Mouse (Mus musculus) T-helper 2 cell (primary cell): ENCODE results near the gene Kcnj14.

ENCODE experiments used
- in situ Hi-C: fragments of 300-600 bp; cut with MboI, MseI; formaldehyde crosslinking; loops from one replicate; pipeline ENCODE4 v1.15.1; 2025; ENCODE audit warnings: high pct_unique_total_duplicates

The Kcnj14 gene

GRCm38 (mm10) chr7:45824598-45824997 is at the start of gene Kcnj14:
Kcnj14 (minus strand) TSS chr7:45824782.
- in situ Hi-C loops, result no loop called here

- in situ Hi-C loops, result no loop called here
These were observed 48.7 kb upstream of the Kcnj14 start for GRCm38 (mm10) chr7:45873061-45873947.

- in situ Hi-C loops, result no loop called here
These were observed 48.0 kb upstream of the Kcnj14 start, which contains the start of gene Kdelr1 for GRCm38 (mm10) chr7:45872624-45873023. Kdelr1 (plus strand) TSS chr7:45872772.

GRCm38 (mm10) chr7:45870282-45871058 is 45.9 kb upstream of the Kcnj14 start:
- in situ Hi-C loops, result no loop called here

- in situ Hi-C loops, result no loop called here
These were observed 45.2 kb upstream of the Kcnj14 start for GRCm38 (mm10) chr7:45869787-45870186.

- in situ Hi-C loops, result no loop called here
These were observed 44.6 kb upstream of the Kcnj14 start for GRCm38 (mm10) chr7:45869107-45869670.

GRCm38 (mm10) chr7:45867871-45868270 is 43.3 kb upstream of the Kcnj14 start:
- in situ Hi-C loops, result no loop called here

GRCm38 (mm10) chr7:45865925-45866910 is 41.6 kb upstream of the Kcnj14 start:
- in situ Hi-C loops, result no loop called here

GRCm38 (mm10) chr7:45864435-45864834 is 39.9 kb upstream of the Kcnj14 start:
- in situ Hi-C loops, result no loop called here

- in situ Hi-C loops, result no loop called here
These were observed 38.2 kb upstream of the Kcnj14 start for GRCm38 (mm10) chr7:45862804-45863203.

- in situ Hi-C loops, result no loop called here
These were observed 34.4 kb upstream of the Kcnj14 start for GRCm38 (mm10) chr7:45859008-45859407.

- in situ Hi-C loops, result no loop called here
These were observed 32.6 kb upstream of the Kcnj14 start for GRCm38 (mm10) chr7:45856950-45857901.

- in situ Hi-C loops, result no loop called here
These were observed 28.5 kb upstream of the Kcnj14 start for GRCm38 (mm10) chr7:45853089-45853488.

GRCm38 (mm10) chr7:45850661-45851060 is 26.1 kb upstream of the Kcnj14 start:
- in situ Hi-C loops, result no loop called here

GRCm38 (mm10) chr7:45848447-45849027 is 24.0 kb upstream of the Kcnj14 start:
- in situ Hi-C loops, result no loop called here

GRCm38 (mm10) chr7:45842950-45843744 is 18.6 kb upstream of the Kcnj14 start:
- in situ Hi-C loops, result no loop called here

- in situ Hi-C loops, result no loop called here
These were observed 9.3 kb upstream of the Kcnj14 start for GRCm38 (mm10) chr7:45833924-45834323.

GRCm38 (mm10) chr7:45833148-45833790 is 8.7 kb upstream of the Kcnj14 start:
- in situ Hi-C loops, result no loop called here
